Mouse (Mus musculus) midbrain, postnatal 0 days (tissue): ENCODE measurements around the gene Parp9. TPM values are rescaled to one million over a fixed set of nuclear protein-coding genes. Genes with fewer than 3 reads are reported as not detected.
"Not testable (repeated sequence)": the region's sequence is repeated elsewhere in the genome, so short reads cannot be mapped to it uniquely, and the experiment has no call there.

Experiments used
- ATAC-seq: fragments of 200-750 bp; cut with Nextera tagmentation; 2 replicates; pipeline ENCODE4 v1.8.0; 2017; ENCODE audit warnings: moderate number of reproducible peaks, mild to moderate bottlenecking, moderate TSS enrichment, moderate library complexity; ENCODE audit not compliant: low FRiP score
- DNase-seq: peaks from one replicate; pipeline ENCODE4 v3.0.0-alpha.2; 2015; ENCODE audit warnings: low spot score
- H3K27ac ChIP-seq: fragments of 300-500 bp; sonication (generic); 2 replicates; pipeline ENCODE4 v1.5.1; 2014; ENCODE audit warnings: low read depth, mild to moderate bottlenecking, low read length, mixed read lengths
- H3K27me3 ChIP-seq: fragments of 300-500 bp; sonication (generic); 2 replicates; pipeline ENCODE4 v1.6.1; 2014; ENCODE audit warnings: low read length, control low read depth, mixed read lengths; ENCODE audit not compliant: insufficient read depth
- H3K36me3 ChIP-seq: fragments of 300-500 bp; sonication (generic); 2 replicates; pipeline ENCODE4 v1.6.1; 2014; ENCODE audit warnings: low read length, control low read depth, mixed read lengths; ENCODE audit not compliant: insufficient read depth
- H3K4me1 ChIP-seq: fragments of 300-500 bp; sonication (generic); 2 replicates; pipeline ENCODE4 v1.6.1; 2014; ENCODE audit warnings: mild to moderate bottlenecking, control low read depth, antibody characterized with exemption, low read length, mixed read lengths; ENCODE audit not compliant: insufficient read depth
- H3K4me2 ChIP-seq: fragments of 300-500 bp; sonication (generic); 2 replicates; pipeline ENCODE4 v1.6.1; 2014; ENCODE audit warnings: low read depth, mild to moderate bottlenecking, low read length, mixed read lengths; ENCODE audit not compliant: poor library complexity, severe bottlenecking
- H3K4me3 ChIP-seq: fragments of 300-500 bp; sonication (generic); 2 replicates; pipeline ENCODE4 v1.5.1; 2014; ENCODE audit warnings: low read depth, mild to moderate bottlenecking, low read length, moderate library complexity
- H3K9ac ChIP-seq: fragments of 300-500 bp; sonication (generic); replicated peaks from 2 replicates; pipeline ENCODE4 v1.6.1; 2014; ENCODE audit warnings: mild to moderate bottlenecking, low read length, moderate library complexity, mixed read lengths; ENCODE audit not compliant: poor library complexity, severe bottlenecking
- H3K9me3 ChIP-seq: fragments of 300-500 bp; sonication (generic); 2 replicates; pipeline ENCODE4 v1.6.1; 2016; ENCODE audit warnings: low read length, control low read depth
- CTCF ChIP-seq: IDR thresholded peaks from 2 replicates; pipeline ENCODE4 v1.5.1; 2016; ENCODE audit warnings: antibody characterized with exemption, mild to moderate bottlenecking
- WGBS: fragments of 180-500 bp; shearing (Covaris S2); extraction: QIAGEN DNeasy Blood & Tissue Kit; methylation state at CpG from one replicate; pipeline ENCODE4 v1.1.7; 2014; 5-methylcytosine and 5-hydroxymethylcytosine counted together
- polyA plus RNA-seq: library from polyadenylated mRNA; unstranded; fragments of >200 nt; fragmentation: Nextera tagmentation; extraction: Ambion mirVana; gene quantifications from 2 replicates; pipeline ENCODE4 v1.2.1, GENCODE M21; 2015
- total RNA-seq: library from RNA; depleted of rRNA; stranded (reverse); fragments of >200 nt; gene quantifications from 2 replicates; pipeline ENCODE4 v1.2.3, GENCODE M21; 2014

The Parp9 gene
- total and polyA plus RNA-seq, 2 experiments from 2014 or later: 1.9 to 3.0 TPM

GRCm38 (mm10) chr16:35939690-35940089 lies 1.4 kb downstream of the Parp9 start:
- TF ChIP-seq CTCF: peak; percentile 71
- DNase-seq (peak; percentile 67), ATAC-seq (no peak)
- Histone ChIP-seq H3K4me1 (0 out of 2 replicates have a peak, but pooled peaks cover 4% of the 10 kb centered on the region), H3K36me3 (no peaks in the 10 kb centered on the region), H3K4me3 (no peak overlapping the region), H3K9me3 (no peaks in the 10 kb centered on the region), H3K9ac (no peak overlapping the region), H3K4me2 (peak overlapping the region; percentile 78), H3K27ac (no peak overlapping the region), H3K27me3 (no peaks in the 10 kb centered on the region; the same call in 1 of the 2 replicates)
- 19% methylated on average over 9 of the region's 9 CpGs for WGBS

GRCm38 (mm10) chr16:35941382-35941781 lies 3.1 kb downstream of the Parp9 start:
- no peak for DNase-seq
- Histone ChIP-seq H3K4me2 (no peak overlapping the region), H3K27ac (no peak overlapping the region), H3K36me3 (no peaks in the 10 kb centered on the region), H3K4me3 (no peak overlapping the region), H3K27me3 (no peaks in the 10 kb centered on the region; the same call in 1 of the 2 replicates), H3K9ac (no peak overlapping the region), H3K4me1 (0 out of 2 replicates have a peak, but pooled peaks cover 4% of the 10 kb centered on the region), H3K9me3 (no peaks in the 10 kb centered on the region)
- no peak for ATAC-seq
- peak; percentile 52 for TF ChIP-seq CTCF
- WGBS: 86% methylated on average over 7 of the region's 7 CpGs

- Histone ChIP-seq H3K27ac (no peak overlapping the region), H3K4me1 (no peaks in the 10 kb centered on the region), H3K9me3 (no peaks in the 10 kb centered on the region), H3K4me2 (no peak overlapping the region), H3K9ac (no peak overlapping the region), H3K27me3 (no peaks in the 10 kb centered on the region), H3K4me3 (no peak overlapping the region), H3K36me3 (no peaks in the 10 kb centered on the region)
- no peak for DNase-seq
- no peak for TF ChIP-seq CTCF
- 93% methylated on average over 5 of the region's 5 CpGs for WGBS
- no peak for ATAC-seq
These were observed 11.0 kb downstream of the Parp9 start for GRCm38 (mm10) chr16:35949264-35949663.

GRCm38 (mm10) chr16:35951216-35951615 lies 12.9 kb downstream of the Parp9 start:
- Histone ChIP-seq H3K4me3 (no peak overlapping the region), H3K4me1 (no peaks in the 10 kb centered on the region), H3K27me3 (no peaks in the 10 kb centered on the region), H3K9me3 (no peaks in the 10 kb centered on the region), H3K27ac (no peak overlapping the region), H3K36me3 (no peaks in the 10 kb centered on the region), H3K9ac (no peak overlapping the region), H3K4me2 (no peak overlapping the region)
- 94% methylated on average over 3 of the region's 3 CpGs for WGBS
- TF ChIP-seq CTCF: no peak
- DNase-seq (no peak), ATAC-seq (no peak)

- Histone ChIP-seq H3K27me3 (no peaks in the 10 kb centered on the region), H3K9ac (no peak overlapping the region), H3K4me3 (no peak overlapping the region), H3K9me3 (no peaks in the 10 kb centered on the region), H3K4me1 (no peaks in the 10 kb centered on the region), H3K27ac (no peak overlapping the region), H3K4me2 (no peak overlapping the region), H3K36me3 (no peaks in the 10 kb centered on the region)
- no peak for TF ChIP-seq CTCF
- WGBS: 88% methylated on average over 5 of the region's 5 CpGs
- no peak for ATAC-seq
- no peak for DNase-seq
These were observed 14.4 kb downstream of the Parp9 start for GRCm38 (mm10) chr16:35952628-35953130.

- H3K9me3 ChIP-seq, ATAC-seq, H3K4me1 ChIP-seq, H3K27ac ChIP-seq, DNase-seq, H3K9ac ChIP-seq, H3K4me3 ChIP-seq, H3K36me3 ChIP-seq, H3K4me2 ChIP-seq, H3K27me3 ChIP-seq: not testable (repeated sequence)
- WGBS: 64% methylated on average over 2 of the region's 4 CpGs
These were observed 27.7 kb downstream of the Parp9 start for GRCm38 (mm10) chr16:35965991-35966390.
